Mouse (Mus musculus): ENCODE measurements at regions not wholly inside any gene's neighbourhood (a gene's known extent, or its start where the extent isn't known, plus 50 kb on each side); places are given as distances from the start of the nearest gene placed in this dataset.

- DNase-seq: no peak
Observed at GRCm38 (mm10) chr2:179282276-179282675, 160.0 kb upstream of the Cdh4 start.

- no peak for DNase-seq
Observed at GRCm38 (mm10) chr2:179290394-179290793, 151.8 kb upstream of the Cdh4 start.

DNA sequence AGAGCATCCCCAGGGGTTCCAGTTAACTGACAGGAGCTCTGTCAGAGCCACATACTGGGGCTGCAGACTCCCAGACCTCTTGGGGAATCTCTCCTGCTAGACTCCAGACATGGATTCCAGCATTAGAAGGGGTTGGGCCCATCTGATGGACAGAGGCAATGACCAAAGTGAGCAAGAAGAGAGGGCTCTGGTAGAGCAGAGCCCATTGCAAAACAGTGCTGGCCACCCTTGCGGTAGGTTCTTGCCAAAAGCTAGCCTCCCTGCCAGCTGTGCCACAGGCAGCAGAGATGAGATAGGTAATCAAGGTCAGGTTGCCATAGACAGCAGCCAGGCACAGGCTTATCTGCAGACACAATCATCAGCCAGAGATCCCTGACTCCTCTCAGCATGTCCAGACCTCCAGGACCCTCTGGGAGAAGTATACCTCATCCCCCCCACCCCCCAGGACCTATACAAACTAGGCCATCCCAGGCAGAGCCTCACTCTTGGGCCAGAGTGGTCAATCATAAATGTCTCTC is 151.1 kb upstream of the Cdh4 start:
- no peak for DNase-seq

GRCm38 (mm10) chr2:179291958-179292357 is 150.3 kb upstream of the Cdh4 start:
- DNase-seq: no peak

DNA sequence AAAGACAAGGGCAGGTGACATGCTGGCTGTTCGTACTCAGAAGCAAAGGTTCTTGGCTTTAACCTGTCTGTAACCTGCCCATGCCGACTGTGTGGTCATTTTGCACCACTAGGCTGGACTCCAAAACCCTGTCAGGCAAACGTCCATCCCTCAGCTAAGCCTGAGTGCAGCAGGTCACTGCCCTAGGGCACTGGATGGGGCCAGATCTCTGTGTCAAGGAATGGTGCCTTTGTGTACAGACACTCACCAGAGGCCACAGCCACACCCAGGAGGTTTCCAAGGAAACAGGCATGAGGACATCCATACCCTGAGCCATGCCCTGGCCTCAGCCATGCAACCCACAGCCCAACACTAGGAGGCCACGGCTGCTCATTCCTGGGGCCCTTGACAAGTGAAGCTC is 149.7 kb upstream of the Cdh4 start:
- DNase-seq: no peak

DNA sequence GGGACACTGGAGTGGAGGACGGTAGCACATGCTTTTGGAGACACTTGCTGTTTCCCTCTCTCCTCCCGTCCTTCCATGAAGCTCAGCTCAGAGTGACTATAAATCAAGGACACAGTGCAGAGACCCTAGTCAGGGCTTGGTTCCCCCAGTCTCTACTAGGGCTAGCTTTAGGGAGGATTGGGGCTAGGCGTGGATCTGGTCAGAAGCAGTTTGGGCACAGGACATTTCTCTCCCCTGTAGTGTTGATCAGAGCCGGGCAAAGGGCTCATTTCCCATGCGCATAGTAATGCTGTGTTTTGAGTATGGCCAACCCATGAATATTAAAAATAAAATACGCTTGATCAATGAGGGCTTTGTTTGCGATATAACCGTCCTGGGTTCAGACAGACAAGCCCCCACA is 149.1 kb upstream of the Cdh4 start:
- no peak for DNase-seq

GRCm38 (mm10) chr2:179297057-179297456 is 145.2 kb upstream of the Cdh4 start:
- no peak for DNase-seq

GRCm38 (mm10) chr2:179303765-179304164 is 138.5 kb upstream of the Cdh4 start:
- DNase-seq: no peak

DNA sequence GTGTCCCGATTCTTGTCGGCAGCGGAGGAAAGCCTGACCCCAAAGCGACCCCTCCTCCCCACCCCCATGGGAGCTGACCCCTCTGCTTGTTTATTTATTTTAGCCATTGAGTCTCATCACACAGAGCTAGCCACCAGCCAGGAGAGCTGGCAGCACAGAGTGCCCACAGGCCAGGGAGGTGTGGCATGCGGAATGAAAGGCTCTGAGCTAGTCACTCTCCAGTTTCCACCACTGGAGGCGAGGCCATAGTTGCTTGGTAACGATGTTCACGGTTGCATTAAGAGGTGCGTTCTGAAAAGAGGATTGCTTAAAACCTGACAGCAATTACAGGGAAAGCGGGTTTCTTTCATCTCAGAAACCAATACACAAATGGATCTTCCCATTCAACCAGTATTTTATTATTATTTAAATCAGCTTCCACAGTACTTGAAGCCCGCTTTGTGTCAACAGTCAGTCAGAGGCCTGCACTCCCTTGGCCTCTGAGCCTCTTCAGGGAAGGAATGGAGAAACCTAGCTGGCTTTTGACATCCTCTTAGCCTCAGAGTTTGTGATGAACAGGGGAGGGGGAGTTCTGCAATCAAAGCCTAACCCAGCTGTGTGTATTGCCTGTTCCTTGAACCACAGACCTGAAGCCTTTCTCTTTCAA is 134.8 kb upstream of the Cdh4 start:
- no peak for DNase-seq

DNA sequence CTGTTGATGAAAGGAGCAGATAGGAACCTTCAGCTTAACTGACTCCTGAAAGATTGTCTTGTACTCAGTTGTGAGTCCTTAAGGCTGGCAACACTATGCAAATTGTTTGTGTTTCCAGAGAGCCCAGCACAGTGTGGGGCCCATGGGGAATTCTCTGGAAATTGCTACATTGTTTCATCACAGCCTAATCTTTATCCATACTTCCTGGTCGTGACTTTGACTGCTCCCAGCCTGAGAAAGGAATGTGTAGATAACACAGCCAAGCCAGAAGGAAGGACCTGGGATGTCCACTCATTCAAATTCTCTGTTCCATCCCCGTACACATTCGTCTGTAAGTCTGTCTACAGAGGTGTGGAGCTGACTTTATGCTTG is 134.3 kb upstream of the Cdh4 start:
- no peak for DNase-seq

GRCm38 (mm10) chr2:179318046-179318445 is 124.2 kb upstream of the Cdh4 start:
- DNase-seq: no peak

DNA sequence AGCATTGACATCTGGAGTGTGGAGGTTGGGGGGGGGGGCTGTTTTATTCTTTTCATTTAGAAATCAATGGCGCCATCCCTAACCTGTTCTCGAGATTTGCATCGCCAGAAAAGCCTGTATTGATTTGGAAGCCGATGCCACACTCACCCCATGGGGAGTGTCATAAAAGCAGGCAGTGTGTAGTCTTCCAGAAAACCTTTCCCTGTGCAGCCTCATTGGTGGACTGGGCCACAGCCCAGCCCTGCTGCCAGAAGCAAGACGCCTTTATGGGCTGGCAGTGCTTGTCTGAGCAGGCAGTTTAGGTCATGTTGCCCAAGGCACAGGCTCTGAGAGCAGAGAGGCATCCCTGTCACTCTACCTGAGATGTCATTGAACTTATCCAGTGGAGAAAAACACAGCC is 117.0 kb upstream of the Cdh4 start:
- no peak for DNase-seq

DNA sequence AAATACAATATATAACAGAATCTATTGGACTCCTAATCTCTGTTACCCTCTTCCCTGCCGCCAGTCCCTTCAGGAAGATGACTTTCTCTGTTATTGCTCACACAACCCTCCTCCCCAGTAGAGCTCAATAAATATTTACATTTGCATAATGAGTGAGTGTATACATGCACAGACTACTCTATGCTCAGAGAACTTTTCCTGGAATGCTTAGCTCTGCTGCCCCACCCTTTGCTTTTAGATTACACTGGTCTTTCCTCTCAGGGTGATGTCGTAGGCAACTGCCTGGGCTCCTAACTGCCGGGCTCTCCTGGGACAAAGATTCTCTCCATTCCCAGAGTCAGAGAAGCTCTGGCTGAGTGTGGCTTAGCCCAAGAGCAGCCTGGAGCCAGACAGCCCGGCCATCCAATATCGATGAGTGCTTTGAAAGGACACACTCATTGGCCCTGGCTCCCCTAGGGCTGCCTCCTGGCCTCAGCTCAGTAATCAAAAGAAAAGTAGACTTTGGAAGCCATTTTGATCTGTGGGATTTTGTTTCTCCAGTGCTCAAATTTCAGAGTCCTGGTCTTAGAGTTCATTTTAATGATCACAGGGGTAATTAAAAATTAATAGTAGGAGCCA is 109.2 kb upstream of the Cdh4 start:
- DNase-seq: no peak

DNA sequence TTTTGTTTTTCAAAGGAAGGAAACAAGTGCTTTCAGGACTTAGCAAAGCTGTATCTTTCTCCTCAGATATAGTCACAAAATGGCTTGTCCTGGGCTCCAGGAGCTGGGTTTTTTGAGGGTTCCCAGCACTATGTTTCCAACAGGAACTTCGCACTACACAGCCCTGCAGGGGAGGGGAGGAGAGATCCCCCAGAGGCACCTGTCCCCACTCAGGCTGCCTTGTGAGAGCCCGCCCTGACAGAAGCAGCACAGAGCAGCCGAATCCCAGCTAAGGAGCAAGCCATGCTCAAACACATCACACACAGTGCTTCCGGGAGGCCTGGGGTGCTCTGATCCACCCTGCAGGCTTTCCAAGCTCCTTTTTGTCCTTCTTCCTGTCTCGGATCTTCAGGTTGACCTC is 108.6 kb upstream of the Cdh4 start:
- no peak for DNase-seq

GRCm38 (mm10) chr2:179336235-179336634 is 106.0 kb upstream of the Cdh4 start:
- no peak for DNase-seq

DNA sequence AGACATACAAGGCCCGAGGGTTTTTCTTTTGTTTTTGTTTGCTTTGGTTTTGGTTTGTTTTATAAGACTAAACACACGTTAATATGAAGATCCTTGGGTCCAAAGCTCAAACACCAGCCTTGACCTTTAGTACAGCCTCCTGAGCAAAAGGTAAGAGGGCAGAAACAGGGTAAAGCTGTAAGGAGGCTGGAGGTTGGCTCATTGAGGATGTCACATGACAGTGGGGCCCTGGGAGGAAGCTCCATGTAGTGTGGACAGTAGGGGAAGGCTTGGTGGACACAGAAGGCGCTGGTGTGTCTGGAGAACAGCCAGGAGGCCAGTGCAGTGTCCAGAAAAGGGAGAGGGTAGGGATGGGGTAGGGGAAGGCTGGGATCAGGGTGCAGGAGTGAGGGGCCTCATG is 89.6 kb upstream of the Cdh4 start:
- DNase-seq: no peak

GRCm38 (mm10) chr2:179354866-179355265 is 87.4 kb upstream of the Cdh4 start:
- DNase-seq: no peak

DNA sequence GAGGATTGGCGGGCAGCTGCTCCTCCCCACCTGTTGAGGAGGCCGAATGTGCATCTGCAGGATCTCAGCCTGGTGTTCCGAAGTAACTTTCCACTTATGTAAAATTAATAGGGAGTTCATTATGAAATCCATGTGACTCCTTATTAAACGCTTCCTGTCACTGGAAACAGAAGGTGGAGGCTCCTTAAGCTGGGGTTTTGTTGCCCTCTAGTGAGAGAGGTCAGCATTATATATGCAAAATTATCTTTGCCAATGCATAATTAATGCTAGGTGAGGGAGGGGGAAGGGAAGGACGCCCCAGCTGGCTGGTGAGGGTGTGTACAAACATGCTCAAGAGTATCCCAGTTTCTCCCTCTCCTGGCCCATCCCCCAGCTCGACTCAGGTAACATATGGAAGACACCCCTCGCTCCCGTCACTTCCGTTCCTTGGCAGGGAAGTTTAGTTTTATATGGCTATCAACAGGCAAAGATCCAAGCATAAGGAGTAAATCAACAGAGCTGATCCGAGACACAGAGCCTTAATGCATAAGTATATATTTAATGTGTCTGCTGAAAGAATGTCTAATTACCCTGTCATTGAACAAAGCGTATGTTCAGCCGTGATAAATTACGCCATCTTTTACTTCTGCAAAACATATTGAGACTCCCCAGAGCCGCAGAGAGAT is 71.2 kb upstream of the Cdh4 start:
- no peak for DNase-seq

- no peak for DNase-seq
Observed at GRCm38 (mm10) chr2:179371553-179371952, 70.7 kb upstream of the Cdh4 start.

DNA sequence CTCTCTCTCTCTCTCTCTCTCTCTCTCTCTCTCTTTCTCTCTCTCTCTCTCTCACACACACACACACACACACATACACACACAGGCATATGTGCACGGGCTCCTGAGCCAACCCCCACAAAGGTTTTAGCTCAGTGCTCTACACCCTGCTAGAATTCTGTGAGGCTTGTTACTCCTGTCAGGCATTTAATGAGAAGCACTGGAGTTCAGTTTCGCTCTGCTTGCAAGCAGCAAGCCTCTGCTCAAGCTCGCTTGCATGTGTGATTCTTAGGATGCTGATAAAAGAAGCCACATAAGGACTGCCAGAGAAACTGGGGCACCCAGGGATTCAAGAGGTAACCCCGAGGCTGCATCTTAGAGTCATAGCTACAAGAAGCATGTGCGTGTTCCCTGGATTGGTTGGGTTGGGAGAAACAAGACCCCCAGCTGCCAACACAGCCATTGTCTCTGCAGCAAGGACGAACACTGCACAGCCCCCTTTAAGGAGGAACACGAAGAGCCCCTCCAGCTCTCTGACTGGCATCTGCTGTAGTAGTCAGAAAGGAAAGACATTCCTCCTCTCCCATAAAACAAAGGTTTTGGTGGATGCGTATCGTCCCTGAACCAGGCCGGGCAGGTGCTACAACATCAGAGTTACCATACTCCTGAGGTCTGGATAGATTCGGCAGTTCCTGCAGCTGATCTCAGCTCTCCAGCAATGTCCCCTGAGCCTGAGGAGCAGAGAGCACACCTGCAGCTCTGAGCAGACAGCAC is 62.4 kb upstream of the Cdh4 start:
- no peak for DNase-seq

DNA sequence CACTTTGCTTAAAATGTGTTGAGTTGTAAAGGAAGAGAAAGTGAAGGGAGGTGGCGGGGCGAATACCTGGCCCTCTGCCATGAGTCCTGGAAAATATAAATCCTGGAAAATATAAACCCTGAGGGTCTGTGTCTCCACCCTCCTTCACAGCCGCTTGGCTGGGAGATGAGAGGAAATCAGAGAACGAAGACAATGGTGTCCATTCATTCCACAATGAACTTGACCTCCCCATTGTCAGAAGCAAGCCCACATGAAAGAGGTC is 61.9 kb upstream of the Cdh4 start:
- DNase-seq: no peak

- no peak for DNase-seq
Observed at GRCm38 (mm10) chr2:179381916-179382315, 60.3 kb upstream of the Cdh4 start.

- DNase-seq: no peak
Observed at GRCm38 (mm10) chr2:179382594-179382993, 59.6 kb upstream of the Cdh4 start.

DNA sequence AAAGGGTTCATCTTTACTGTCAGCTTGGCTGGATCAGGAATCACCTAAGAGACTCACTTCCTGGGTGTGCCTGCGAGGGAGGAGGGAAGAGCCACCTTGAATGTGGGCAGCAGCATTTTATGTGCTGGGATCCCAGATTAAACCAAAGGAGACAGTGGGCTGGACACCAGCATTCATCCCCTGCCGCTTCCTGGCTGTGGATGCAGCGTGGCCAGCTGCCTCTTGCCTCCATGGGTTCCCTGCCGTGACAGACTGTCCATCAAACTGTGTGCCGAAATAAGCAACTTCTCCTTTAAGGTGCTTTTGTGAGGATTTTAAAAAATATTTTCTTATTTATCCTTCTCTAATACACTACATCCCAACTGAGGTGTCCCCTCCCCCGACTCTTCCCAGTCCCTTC is 55.4 kb upstream of the Cdh4 start:
- DNase-seq: no peak
